Mouse (Mus musculus) ZHBTc4 (cell line): ENCODE measurements around the gene Rbm42.

Source experiments
- DNase-seq: peaks from one replicate; pipeline ENCODE4 v3.0.0-alpha.2; 2011; ENCODE audit warnings: low read depth, low spot score

Gene Rbm42

GRCm38 (mm10) chr7:30618658-30619057 lies 31.5 kb downstream of the Rbm42 start:
- DNase-seq, result no peak

DNA sequence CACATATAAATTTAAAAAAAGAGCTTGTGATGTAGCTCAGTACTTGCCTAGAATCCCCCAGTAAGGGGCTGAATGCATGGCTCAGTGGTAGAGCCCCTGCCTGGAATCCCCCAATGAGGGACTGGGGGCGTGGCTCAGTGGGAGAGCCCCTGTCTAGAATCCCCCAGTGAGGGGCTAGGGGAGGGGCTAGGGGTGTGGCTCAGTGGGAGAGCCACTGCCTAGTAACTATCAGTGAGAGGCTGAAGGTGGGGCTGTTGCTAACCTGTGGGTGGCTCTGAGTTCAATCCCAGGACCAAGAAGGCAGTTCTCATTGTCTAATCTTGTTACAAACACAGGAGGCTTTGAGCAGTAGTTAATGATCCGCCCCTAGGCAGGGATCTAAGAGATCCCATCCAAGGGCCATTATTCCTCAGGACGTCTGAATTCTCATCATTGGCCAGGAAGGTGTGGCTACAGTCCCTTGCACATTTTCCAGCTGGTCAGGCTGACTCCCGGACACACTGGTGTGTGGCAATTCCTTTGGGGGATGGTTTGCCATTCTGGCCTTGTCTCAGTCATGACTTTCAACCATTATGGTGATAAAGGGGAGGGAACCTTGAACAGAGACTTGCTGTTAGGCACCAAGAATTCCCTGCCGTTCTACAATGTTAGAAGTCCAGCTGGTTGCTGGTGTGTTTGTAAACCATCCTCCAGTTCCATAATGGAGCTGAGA lies 34.9 kb downstream of the Rbm42 start:
- peak; percentile 90 for DNase-seq

DNA sequence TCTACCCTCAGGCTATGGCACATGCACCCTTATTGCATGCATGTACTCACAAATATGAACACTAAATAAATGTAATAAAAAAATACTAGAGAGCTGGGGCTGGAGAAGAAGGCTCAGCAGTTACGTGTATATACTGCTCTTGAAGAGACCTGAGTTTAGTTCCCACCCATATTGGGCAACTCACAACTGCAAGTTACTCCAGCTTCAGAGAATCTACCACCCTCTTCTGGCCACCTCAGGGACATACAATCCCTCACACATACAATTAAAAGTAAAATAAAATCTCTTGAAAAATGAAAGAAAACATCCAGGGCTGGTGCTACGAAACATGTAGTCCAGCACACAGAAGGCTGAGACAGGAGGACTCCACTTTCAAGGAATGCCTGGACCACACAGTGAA lies 35.7 kb downstream of the Rbm42 start:
- DNase-seq, result peak; percentile 66

DNA sequence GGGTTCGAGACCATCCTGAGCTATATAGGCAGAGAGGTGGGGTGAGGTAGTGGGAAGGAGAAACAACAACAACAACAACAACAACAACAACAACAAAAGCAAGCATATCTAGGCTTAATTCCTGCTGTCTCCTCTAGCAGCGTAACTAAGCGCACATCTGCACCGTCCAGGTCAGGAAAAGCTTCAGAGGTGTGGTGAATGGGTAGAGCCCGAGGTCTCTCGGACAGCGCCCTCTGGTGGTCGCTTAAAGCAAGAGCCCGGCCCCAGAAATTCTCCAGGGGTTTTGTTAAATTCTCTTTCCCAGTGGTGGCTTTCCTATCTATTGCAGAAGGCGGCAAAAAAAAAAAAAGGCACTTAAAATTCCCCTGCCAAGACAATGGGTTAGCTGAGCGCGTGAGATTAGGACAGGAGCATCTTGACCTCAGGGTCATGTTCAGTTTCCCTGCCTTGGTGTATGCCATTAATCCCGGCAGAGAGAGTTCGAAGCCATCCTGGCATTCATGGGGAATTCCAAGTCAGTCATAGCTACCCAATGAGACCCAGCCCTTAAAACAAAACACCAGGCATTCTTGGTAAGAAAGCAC lies 36.5 kb downstream of the Rbm42 start:
- peak; percentile 90 for DNase-seq

GRCm38 (mm10) chr7:30612654-30613402 lies 37.3 kb downstream of the Rbm42 start, which contains the start of gene Upk1a:
TSS of gene Upk1a (minus strand) at chr7:30612847.
- DNase-seq, result no peak

- DNase-seq, result no peak
These were observed 40.1 kb downstream of the Rbm42 start for GRCm38 (mm10) chr7:30610043-30610442.

- DNase-seq, result peak; percentile 48
These were observed 41.6 kb downstream of the Rbm42 start for GRCm38 (mm10) chr7:30608476-30608875.

GRCm38 (mm10) chr7:30607706-30608309 lies 42.3 kb downstream of the Rbm42 start:
- DNase-seq, result peak; percentile 97

DNA sequence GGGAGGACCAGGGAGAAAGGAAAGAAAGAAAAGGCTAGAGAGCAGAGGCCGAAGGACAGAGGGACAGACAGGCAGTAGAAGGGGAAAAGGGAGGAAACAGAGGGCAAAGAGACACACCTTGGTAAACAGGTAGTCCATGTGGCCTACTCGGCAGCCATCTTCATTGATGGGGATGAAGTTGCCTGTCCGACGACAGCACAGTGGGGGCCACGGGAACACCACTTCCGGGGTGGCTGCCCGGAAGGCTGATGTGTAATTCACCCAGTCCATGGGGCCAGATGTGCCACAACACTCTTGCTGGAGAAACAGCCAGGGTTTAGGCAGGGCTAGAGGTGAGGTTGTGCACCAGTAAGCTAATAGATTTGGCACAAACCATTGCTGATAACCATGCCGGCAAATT lies 45.2 kb downstream of the Rbm42 start:
- no peak for DNase-seq

DNA sequence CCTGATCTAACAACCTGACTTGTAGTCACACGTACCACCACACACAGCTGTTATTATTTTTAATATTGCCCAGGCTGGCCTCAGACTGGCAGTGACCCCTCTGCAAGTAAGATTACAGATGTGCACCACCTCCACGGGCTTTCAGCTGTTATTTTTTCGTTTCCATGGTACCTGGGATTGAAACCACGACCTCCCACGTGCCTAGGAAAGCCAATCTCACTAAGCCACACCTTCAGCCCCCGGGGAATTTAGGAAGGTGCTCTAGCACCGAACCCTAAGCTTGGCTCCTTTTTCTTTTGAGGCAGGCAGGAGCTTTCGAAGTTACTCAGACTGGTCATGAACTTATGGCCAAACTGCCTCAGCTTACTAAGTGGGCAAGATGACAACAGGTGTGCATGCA lies 45.7 kb downstream of the Rbm42 start:
- peak; percentile 37 for DNase-seq

DNA sequence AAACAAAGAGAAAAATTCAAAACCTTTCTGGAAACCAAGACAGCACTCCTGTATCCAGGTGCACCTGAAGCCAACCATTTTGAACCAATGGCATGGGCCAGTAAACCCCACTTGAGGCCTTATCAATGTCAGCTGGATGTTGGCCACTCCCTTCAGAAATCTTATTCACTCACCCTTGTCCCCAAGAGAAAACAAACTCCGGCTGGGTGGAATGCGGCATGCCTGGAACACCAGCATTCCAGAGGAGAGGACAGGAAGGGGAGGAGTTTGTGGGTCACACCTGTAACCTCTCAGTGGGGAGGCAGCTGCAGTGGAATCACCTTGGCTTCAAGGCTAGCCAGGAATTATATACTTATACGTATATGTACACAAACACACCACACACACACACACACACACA lies 47.5 kb downstream of the Rbm42 start:
- DNase-seq, result peak; percentile 94

DNA sequence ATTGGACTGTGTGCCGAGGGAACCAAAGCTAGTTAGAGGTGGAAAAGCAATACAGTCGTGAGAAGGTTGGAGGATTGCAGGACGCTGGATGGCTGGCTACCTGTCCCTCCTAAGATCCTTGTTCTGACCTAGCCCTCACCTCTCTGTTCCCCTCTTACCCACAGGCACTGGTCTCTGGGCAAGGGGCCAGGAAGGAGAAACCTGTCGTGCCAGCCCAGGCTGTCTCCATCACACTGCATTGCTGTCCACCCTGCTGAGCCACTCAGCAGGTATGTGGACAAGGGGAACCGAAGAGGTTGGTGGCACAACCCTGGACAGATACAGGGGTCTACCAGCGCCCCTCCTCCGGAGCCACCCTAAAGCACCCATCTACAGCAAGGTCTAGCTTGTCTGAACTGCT lies 49.5 kb downstream of the Rbm42 start:
- no peak for DNase-seq

GRCm38 (mm10) chr7:30599933-30600353 lies 50.2 kb downstream of the Rbm42 start:
- peak; percentile 99 for DNase-seq

DNA sequence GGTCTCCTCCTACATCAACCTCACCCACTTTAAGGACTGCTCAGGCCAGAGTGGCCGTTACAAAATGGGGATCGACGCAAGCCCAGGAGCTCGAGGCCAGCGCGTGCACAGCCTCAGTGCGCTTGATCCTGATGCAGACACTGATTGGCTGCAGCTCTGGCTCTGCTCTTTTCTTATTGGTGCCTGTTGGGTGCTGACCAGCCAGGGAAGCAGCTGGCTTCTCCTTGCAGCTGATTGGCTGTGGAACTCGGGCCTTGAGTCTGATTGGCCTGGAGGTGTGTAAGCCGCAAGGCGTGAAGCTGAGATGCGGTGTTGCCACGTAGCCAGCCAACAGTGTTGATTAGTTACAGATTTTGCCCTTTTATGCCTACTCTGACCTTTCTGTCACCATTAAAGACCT lies 51.3 kb downstream of the Rbm42 start, which contains the start of gene Zbtb32:
Zbtb32 (minus strand) TSS at position 124 of the 400 bp plus-strand sequence.
- peak; percentile 84 for DNase-seq

DNA sequence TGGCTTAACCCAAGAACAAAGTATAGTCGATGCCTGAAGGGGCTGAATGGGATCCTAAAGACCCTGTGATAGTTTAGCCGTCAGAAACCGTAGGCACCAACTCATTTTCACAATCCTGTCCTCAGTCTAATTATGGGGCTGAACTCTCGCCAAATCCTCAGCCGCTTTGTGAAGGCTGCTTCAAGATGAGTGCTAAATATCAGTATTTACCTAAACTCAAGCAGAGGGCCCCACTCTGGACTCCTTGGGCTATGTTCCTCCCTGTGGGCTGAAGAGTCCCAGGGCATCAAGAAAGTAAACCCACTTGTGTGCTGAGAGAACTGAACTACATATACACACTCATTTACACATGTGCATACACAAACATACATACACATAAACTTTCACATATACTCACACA lies 53.3 kb downstream of the Rbm42 start:
- DNase-seq, result no peak

- DNase-seq, result no peak
These were observed 54.0 kb downstream of the Rbm42 start for GRCm38 (mm10) chr7:30596093-30596492.

GRCm38 (mm10) chr7:30594510-30595024 lies 55.5 kb downstream of the Rbm42 start:
- no peak for DNase-seq

DNA sequence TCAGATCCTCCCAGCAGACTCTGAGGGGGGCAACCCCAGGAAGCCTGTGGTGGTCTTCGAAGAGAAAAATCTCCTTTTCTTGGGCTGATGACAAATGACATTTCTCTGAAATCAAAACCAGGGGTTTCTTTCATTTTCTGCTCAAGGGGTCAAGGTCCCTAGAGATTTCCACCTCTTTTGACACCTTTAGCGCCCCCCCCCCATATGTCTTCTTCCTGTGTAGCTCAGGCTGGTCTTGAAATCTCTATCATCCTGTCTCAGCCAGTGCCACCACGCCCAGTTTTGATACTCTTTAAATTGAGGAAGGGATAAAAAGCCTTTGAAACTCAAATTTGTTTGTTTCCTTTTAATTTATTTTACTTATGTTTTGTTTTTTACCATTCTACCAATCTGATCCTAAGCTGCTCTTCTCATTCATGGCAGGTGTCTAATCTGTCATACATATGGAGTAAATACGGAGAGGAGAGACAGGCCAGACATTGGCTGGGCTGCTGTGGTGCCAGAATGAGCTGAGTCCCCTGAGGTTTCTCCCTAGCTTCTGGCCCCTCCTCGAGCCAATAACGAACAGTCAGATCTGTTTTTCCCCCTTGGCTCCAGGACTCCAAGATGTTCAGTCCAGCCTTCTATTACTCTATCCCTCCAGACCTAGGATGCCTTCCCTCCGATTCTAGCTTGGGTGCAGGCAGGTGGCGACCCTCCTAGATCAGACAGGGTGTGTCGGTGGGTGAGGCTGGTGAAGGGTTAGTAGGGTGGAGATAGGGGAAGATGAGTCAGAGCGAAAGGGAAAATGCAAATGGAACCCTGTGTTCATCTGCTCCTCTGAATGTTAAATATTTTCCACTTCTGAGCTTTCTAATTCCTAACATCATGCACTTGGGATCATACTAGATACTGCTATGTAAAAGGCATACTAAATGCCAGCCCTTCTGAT lies 56.3 kb downstream of the Rbm42 start:
- DNase-seq, result no peak

DNA sequence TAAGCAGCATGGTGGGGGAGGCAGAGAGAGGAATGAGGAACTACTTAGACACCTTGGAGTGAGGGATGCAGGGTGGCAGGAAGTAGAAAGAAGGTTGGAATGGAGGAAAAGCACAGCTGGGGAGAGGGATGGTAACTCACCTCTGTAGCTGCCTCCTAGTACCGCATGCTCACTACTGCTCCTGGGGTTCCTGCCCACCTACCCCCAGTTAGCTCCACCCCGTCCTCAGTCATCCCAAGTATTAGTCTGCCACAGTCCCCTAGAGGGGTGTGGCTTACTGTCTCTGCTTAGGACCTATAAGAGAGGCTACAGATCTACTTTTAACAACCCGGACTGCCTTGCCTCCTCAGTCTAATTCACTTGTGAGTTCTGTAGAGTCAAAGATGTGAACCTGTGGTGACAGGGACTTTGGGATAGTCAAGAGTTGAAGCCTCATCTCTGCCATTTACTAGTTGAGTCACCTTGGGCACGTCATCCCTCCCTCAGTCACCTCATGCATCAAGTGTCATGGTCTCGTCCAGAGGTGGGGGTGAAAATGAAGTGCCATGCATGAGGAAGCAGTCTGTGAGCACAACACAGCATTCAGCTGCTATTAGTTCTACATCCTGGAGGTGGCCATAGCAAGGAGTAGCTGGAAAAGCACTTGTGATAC lies 57.2 kb downstream of the Rbm42 start:
- DNase-seq, result peak; percentile 48

DNA sequence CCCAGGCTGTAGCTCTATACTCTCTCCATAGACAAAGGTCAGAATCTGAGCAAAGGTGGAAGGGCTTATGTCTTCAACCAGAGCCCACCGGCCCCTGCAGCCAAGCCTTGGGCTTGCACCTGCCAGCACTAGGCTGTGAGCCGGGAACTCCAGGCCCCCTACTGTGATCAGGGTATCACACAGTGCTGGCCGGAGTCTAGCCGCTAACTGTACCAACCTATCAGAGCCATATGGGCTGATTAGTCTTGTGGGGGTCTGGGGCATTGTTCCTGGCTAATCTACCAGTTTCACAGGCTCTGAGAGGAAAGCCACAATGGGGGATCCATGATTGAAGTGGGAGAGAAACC lies 58.5 kb downstream of the Rbm42 start:
- DNase-seq, result peak; percentile 30
